Mouse (Mus musculus) bone marrow, adult 2 months (tissue): ENCODE measurements around the gene Fbxo39.

Experiments
- CTCF ChIP-seq: fragments of 200-500 bp; IDR thresholded peaks from 2 replicates; pipeline ENCODE4 v1.5.1; 2011; ENCODE audit warnings: low read length, control low read depth; ENCODE audit not compliant: control insufficient read depth, insufficient read depth
- POLR2A ChIP-seq: fragments of 200-500 bp; IDR thresholded peaks from 2 replicates; pipeline ENCODE4 v1.6.1; 2011; ENCODE audit warnings: low read depth, mild to moderate bottlenecking, control low read depth, low read length, borderline replicate concordance; ENCODE audit not compliant: control insufficient read depth

GRCm38 (mm10) chr11:72354971-72355728 is 40.9 kb downstream of the Fbxo39 start:
- TF ChIP-seq CTCF (peak; percentile 89), POLR2A (no peak)
